Mouse (Mus musculus) kidney, adult 2 months (tissue): ENCODE measurements around the gene Bcl9l.

Source experiments
- CTCF ChIP-seq: fragments of 200-500 bp; conservative IDR thresholded peaks from 2 replicates; pipeline ENCODE4 v1.5.1; 2011; ENCODE audit warnings: low read depth, mild to moderate bottlenecking, control low read depth, low read length, moderate library complexity, mixed read lengths; ENCODE audit not compliant: insufficient read depth, insufficient read length
- POLR2A ChIP-seq: fragments of 200-500 bp; IDR thresholded peaks from one replicate; pipeline ENCODE4 v1.6.1; 2011; ENCODE audit warnings: low read depth, low read length, control low read depth

DNA sequence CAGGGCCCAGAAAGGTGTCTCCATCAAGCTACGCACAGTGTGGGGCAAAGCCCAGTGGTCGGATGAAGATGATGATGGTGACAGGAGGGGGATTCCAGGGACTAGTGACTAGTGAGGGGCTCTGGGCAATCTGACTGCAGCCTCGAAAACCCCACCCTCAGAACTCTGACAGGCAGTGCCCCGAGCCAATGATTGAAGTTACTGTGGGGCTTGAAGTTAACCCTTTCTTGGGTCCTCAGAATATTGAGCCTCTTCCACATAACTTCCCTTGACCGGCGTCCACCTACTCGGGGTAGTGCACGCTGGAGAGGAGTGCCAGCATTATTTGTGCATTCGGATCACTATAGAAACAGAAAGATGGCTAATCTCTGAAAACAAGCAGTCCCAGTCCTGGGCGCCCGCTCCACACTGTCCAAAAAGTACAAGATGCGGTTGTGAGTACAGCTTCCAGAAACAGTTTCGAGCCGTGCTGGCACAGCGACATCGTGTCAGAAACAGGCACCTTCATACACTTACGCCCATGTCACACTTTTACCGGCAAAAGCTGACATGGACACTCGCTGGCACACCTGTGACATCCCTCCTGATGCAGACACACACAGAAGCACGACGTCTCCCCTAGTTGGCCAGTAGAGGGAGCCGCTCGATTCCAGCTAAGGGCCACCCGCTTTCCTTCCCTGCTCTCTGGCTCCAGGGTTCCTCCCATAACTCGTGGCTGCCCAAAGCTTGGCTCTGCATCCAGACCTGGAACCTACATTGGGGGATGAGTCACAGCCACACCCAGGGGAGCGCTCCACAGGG is 2.8 kb upstream of the Bcl9l start:
- TF ChIP-seq CTCF, result peak; percentile 92
- no peak for TF ChIP-seq POLR2A
